Mouse (Mus musculus): ENCODE results near the gene Gtf3c5.

DNA sequence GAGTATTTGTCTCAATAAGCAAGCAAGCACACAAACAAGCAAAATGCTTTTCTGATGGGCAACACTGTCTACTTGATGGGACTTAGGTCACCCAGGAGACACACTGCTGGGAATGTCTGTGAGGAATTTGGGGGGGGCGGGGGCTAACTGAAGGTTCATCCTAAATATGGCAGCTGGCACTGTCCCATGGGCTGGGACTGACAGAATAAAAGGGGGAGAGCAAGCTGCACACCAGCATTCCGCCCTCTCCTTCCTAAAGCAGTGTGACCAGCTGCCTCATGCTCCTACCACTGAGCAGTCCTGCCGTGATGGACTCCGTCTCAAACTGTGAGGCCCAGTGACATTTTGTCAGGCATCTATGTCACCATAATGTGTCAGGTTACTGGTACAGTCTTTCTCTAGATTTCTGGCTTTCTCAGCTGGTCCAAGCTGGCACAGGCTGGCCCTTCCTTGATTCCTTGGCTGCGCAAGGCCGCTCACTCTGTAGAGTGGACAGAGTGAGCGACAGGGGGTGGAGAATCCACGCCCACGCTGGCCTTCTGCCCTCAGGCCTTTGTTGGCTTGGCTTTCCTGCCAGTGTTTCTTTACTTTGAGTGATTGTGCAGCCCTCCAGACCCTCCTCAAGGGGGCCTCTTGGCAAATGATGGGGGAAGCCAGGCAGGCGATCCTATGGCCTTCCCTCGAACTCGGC, 27.3 kb upstream of the Gtf3c5 start:
- TF ChIP-seq TAL1 (IDR thresholded peaks at IDR 0.05; ENCODE audit: low read length) (no peak), GATA1 (IDR thresholded peaks at IDR 0.05; ENCODE audit: low read length) (no peak)
